Mouse (Mus musculus): Measurements from ENCODE around the gene Cfap43. TPM values are rescaled to one million over a fixed set of nuclear protein-coding genes. Genes with fewer than 3 reads are reported as not detected.

The Cfap43 gene
- polyA plus RNA-seq, 1 experiment from 2014 or later: 3.6 TPM

DNA sequence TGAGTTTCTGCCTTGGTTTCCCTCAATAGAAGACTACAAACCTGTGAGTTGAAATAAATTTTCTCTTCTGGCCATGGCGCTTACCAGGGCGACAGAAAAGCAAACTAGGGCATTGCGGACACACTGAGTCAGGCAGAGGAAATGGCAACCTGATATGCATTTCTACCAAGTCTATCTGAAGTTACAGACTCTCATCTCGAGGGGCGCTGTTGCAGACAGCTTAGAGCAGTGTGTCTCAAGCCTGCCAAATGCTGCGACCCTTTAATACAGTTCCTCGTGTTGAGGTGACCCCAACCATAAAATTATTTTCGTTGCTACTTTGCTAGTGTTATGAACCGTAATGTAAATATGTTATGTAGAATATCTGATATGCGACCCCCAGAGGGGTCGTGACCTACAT lies 138.1 kb downstream of the Cfap43 start:
- 76% methylated on average over 11 of the region's 11 CpGs for WGBS
- Histone ChIP-seq H3K4me3 (replicated peaks) (no peak overlapping the region), H3K9me3 (replicated peaks) (no peaks in the 10 kb centered on the region), H3K27me3 (no peaks in the 10 kb centered on the region), H3K9ac (no peak overlapping the region), H3K36me3 (no peaks in the 10 kb centered on the region), H3K4me1 (no peaks in the 10 kb centered on the region), H3K4me2 (replicated peaks) (no peak overlapping the region), H3K27ac (replicated peaks) (no peak overlapping the region)
- no peak for ATAC-seq (ENCODE audit: insufficient number of reproducible peaks, low FRiP score, low TSS enrichment, low read depth)

DNA sequence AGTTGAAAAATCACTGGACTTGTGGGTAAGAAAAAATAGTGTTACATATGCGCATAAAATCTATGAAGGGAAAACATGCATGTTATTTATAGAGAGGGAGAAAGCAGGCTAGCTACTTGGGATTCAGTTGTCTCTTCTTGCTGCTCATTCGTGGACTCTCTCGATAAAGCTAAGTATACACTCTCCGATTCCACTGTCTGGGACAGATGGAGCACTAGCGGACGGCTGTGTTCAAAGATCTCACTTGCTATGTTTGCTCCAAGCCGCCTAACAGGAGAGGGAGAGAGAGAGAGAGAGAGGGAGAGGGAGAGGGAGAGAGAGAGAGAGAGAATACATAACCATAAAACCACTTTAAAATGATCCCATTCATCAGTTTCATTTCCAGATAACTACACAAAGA lies 138.9 kb downstream of the Cfap43 start:
- WGBS: 78% methylated on average over 7 of the region's 7 CpGs
- ATAC-seq (ENCODE audit: insufficient number of reproducible peaks, low FRiP score, low TSS enrichment, low read depth): no peak
- Histone ChIP-seq H3K36me3 (no peaks in the 10 kb centered on the region), H3K27me3 (no peaks in the 10 kb centered on the region), H3K4me2 (replicated peaks) (no peak overlapping the region), H3K9me3 (replicated peaks) (no peaks in the 10 kb centered on the region), H3K4me1 (no peaks in the 10 kb centered on the region), H3K9ac (no peak overlapping the region), H3K27ac (replicated peaks) (no peak overlapping the region), H3K4me3 (replicated peaks) (no peak overlapping the region)

DNA sequence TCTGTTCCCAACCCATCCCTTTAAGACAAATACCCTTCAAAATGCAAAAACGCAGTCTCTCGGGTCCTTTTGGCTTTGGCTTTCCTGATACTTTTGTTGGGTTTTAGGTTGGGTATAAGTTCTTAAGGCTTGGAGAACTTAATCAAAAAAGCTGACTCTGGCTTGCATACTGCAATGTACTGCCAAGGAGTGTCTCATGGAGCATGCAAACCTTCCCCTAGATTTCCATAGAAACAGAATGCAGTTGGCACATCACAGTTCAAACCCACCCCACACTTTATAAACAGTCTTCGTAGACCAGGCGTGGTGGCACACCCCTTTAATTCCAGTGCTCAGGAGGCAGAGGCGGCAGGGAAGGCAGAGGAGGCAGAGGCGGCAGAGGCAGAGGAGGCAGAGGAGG lies 141.2 kb downstream of the Cfap43 start:
- WGBS: 68% methylated on average over 6 of the region's 6 CpGs
- H3K9ac ChIP-seq: no peak overlapping the region
- no peaks in the 10 kb centered on the region for H3K9me3 ChIP-seq (replicated peaks)
- no peaks in the 10 kb centered on the region for H3K4me1 ChIP-seq
- no peaks in the 10 kb centered on the region for H3K27me3 ChIP-seq
- no peak overlapping the region for H3K4me2 ChIP-seq (replicated peaks)
- H3K27ac ChIP-seq (replicated peaks): no peak overlapping the region
- ATAC-seq (ENCODE audit: insufficient number of reproducible peaks, low FRiP score, low TSS enrichment, low read depth): no peak
- H3K4me3 ChIP-seq (replicated peaks): no peak overlapping the region
- no peaks in the 10 kb centered on the region for H3K36me3 ChIP-seq

DNA sequence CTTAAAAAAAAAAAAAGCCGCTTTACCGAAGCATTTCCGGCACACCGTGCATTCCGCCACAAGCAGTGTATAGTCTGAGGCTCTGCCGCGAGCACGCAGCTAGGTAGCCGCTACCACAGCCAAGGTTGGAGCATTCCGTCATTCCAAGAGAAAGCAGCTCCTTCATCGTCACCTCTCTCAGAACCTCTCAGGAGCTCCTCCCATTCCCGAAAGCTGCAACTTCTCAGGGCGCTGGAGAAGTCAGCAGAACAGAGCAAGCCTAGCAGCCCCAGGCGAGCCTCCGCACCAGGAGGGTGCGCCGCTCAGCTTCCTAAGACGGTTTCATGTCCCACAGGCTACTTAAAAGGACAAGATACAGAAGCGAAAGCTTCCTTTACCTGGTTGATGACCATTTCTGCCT lies 163.5 kb downstream of the Cfap43 start:
- no peaks in the 10 kb centered on the region for H3K36me3 ChIP-seq
- H3K27me3 ChIP-seq: no peaks in the 10 kb centered on the region
- no peak overlapping the region for H3K9ac ChIP-seq
- H3K4me3 ChIP-seq (replicated peaks): no peak overlapping the region
- no peaks in the 10 kb centered on the region for H3K4me1 ChIP-seq
- ATAC-seq (ENCODE audit: insufficient number of reproducible peaks, low FRiP score, low TSS enrichment, low read depth): no peak
- H3K4me2 ChIP-seq (replicated peaks): no peak overlapping the region
- whole genome bisulfite sequencing: 67% methylated on average over 19 of the region's 19 CpGs
- H3K27ac ChIP-seq (replicated peaks): no peak overlapping the region
- no peaks in the 10 kb centered on the region for H3K9me3 ChIP-seq (replicated peaks)

DNA sequence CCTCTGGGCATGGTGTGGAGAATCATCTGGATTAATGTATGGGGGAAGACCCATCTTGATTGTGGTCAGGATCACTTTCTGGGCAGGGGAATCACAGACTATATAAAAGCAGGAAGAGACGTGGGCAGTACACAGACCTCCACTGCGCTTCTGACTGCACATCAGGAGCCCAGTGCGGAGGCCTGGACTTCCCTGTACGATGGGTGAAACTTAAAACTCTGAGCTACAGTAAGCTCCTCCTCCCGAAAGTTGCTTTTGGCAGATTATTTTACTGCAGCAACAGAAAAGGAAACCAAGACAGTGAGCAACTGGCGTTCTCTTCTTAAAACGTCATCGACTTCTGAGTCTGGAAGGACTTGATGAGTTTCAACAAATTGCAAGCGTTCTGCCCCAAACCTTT lies 164.2 kb downstream of the Cfap43 start:
- H3K9me3 ChIP-seq (replicated peaks): no peaks in the 10 kb centered on the region
- no peaks in the 10 kb centered on the region for H3K27me3 ChIP-seq
- H3K36me3 ChIP-seq: no peaks in the 10 kb centered on the region
- no peak overlapping the region for H3K9ac ChIP-seq
- WGBS: 69% methylated on average over 9 of the region's 9 CpGs
- no peak overlapping the region for H3K4me3 ChIP-seq (replicated peaks)
- no peaks in the 10 kb centered on the region for H3K4me1 ChIP-seq
- ATAC-seq (ENCODE audit: insufficient number of reproducible peaks, low FRiP score, low TSS enrichment, low read depth): no peak
- no peak overlapping the region for H3K27ac ChIP-seq (replicated peaks)
- H3K4me2 ChIP-seq (replicated peaks): no peak overlapping the region

DNA sequence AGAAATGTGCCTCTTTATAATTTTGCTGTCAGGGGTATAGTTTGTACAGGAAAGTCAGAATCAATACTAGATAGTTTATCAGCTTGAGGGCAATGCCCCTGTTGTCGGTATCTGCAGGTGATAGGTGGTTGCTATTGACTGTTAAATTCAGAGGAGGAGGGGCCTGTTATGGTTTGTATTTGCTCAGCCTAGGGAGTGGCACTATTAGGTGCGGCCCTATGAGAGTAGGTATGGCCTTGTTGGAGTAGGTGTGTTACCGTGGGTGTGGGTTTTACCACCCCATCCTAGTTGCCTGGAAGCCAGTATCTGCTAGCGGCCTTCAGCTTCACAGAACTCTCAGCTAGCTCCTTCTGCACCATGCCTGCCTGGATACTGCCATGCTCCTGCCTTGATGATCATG lies 165.2 kb downstream of the Cfap43 start:
- H3K9ac ChIP-seq: no peak overlapping the region
- no peaks in the 10 kb centered on the region for H3K9me3 ChIP-seq (replicated peaks)
- no peak overlapping the region for H3K27ac ChIP-seq (replicated peaks)
- no peak overlapping the region for H3K4me2 ChIP-seq (replicated peaks)
- H3K4me1 ChIP-seq: no peaks in the 10 kb centered on the region
- H3K4me3 ChIP-seq (replicated peaks): no peak overlapping the region
- no peak for ATAC-seq (ENCODE audit: insufficient number of reproducible peaks, low FRiP score, low TSS enrichment, low read depth)
- H3K36me3 ChIP-seq: no peaks in the 10 kb centered on the region
- 83% methylated on average over 4 of the region's 4 CpGs for WGBS
- no peaks in the 10 kb centered on the region for H3K27me3 ChIP-seq

DNA sequence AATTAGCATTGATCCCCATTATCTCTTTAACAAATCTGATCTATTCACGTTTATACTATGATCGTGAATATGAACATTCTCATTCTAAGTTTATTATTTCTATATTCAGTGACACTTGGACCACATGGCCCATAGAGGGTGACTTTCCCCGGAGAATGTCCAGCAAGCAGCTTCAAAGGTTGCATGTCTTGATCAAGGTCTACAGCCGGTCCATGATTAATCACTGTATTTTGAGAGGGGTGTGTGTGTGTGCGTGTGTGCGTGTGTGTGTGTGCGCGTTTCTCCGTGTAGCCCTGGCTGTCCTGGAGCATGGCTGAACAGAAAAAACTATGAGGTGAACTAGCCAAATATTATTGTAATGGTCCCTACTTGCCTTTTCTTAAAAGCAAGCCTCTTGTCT lies 166.6 kb downstream of the Cfap43 start:
- Histone ChIP-seq H3K9ac (no peak overlapping the region), H3K27ac (replicated peaks) (no peak overlapping the region), H3K4me3 (replicated peaks) (no peak overlapping the region), H3K27me3 (no peaks in the 10 kb centered on the region), H3K4me1 (no peaks in the 10 kb centered on the region), H3K36me3 (no peaks in the 10 kb centered on the region), H3K9me3 (replicated peaks) (no peaks in the 10 kb centered on the region), H3K4me2 (replicated peaks) (no peak overlapping the region)
- WGBS: 91% methylated on average over 9 of the region's 9 CpGs
- no peak for ATAC-seq (ENCODE audit: insufficient number of reproducible peaks, low FRiP score, low TSS enrichment, low read depth)

DNA sequence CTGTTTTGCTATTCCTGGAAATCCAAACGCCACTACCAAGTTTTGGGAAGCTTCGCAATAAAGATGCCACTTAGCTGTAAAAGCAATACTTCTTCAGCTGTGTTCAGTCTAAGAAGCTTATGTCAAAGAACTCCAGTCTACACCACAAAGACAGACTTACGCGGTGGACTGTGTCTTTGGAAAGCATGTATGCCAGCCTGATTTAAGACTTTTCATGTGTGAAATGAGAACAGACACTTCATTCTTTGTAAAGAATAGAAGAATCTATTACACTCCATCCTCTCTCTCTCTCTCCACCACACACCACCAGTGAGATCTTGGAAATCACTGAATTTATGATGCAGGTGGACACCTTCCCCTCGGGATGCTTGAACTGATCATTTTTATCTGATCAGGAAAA lies 168.7 kb downstream of the Cfap43 start:
- no peaks in the 10 kb centered on the region for H3K4me1 ChIP-seq
- H3K4me2 ChIP-seq (replicated peaks): no peak overlapping the region
- no peak overlapping the region for H3K4me3 ChIP-seq (replicated peaks)
- WGBS: 75% methylated on average over 5 of the region's 5 CpGs
- ATAC-seq (ENCODE audit: insufficient number of reproducible peaks, low FRiP score, low TSS enrichment, low read depth): no peak
- no peak overlapping the region for H3K27ac ChIP-seq (replicated peaks)
- H3K27me3 ChIP-seq: no peaks in the 10 kb centered on the region
- H3K9me3 ChIP-seq (replicated peaks): no peaks in the 10 kb centered on the region
- no peaks in the 10 kb centered on the region for H3K36me3 ChIP-seq
- H3K9ac ChIP-seq: no peak overlapping the region

DNA sequence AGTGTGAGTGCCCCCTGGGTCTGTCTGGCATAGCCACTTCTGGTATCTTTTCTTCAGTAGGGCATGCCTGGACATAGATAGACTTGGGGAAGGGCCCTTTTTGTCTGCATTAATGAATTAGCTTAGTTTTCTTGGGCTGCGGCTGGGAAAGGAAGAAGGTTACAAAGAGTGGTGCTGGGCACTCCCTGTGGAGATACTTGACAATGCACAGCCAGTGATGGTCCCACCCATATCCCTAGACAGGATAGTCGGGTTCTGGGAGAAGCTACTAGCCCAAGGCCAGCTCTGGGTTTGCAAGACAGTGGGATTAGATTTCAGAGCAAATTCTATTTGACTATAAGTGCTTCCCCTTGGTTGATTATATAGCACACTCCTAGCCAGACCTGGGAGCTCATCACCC lies 170.1 kb downstream of the Cfap43 start:
- H3K4me1 ChIP-seq: no peaks in the 10 kb centered on the region
- WGBS: 43% methylated on average over 2 of the region's 2 CpGs
- no peak for ATAC-seq (ENCODE audit: insufficient number of reproducible peaks, low FRiP score, low TSS enrichment, low read depth)

DNA sequence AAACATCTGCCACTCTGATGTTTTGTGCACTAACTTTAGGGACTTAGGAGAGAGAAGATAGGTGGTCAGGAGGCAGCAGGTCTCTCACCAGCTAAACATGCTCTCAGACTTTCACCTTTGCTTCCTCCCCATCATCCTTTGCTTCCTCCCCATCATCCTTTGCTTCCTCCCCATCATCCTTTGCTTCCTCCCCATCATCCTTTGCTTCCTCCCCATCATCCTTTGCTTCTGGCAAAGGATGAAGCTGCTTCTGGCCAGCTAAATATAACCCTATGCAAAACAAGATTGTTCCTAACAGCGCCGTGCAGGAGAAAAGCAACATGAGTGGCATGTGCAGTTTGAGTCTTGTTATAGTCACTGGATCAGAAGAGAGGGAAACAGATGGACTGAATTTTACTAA lies 172.0 kb downstream of the Cfap43 start:
- H3K27ac ChIP-seq (replicated peaks): no peak overlapping the region
- WGBS: 61% methylated on average over 2 of the region's 2 CpGs
- no peaks in the 10 kb centered on the region for H3K9me3 ChIP-seq (replicated peaks)
- no peak for ATAC-seq (ENCODE audit: insufficient number of reproducible peaks, low FRiP score, low TSS enrichment, low read depth)
- H3K27me3 ChIP-seq: no peaks in the 10 kb centered on the region
- no peaks in the 10 kb centered on the region for H3K4me1 ChIP-seq
- H3K9ac ChIP-seq: no peak overlapping the region
- no peak overlapping the region for H3K4me3 ChIP-seq (replicated peaks)
- no peaks in the 10 kb centered on the region for H3K36me3 ChIP-seq
- H3K4me2 ChIP-seq (replicated peaks): no peak overlapping the region

More for the DNA sequence above, 170.1 kb downstream of the Cfap43 start:
- Histone ChIP-seq H3K27me3 (no peaks in the 10 kb centered on the region), H3K4me3 (replicated peaks) (no peak overlapping the region), H3K9ac (no peak overlapping the region), H3K27ac (replicated peaks) (no peak overlapping the region), H3K9me3 (replicated peaks) (no peaks in the 10 kb centered on the region), H3K4me2 (replicated peaks) (no peak overlapping the region), H3K36me3 (no peaks in the 10 kb centered on the region)

DNA sequence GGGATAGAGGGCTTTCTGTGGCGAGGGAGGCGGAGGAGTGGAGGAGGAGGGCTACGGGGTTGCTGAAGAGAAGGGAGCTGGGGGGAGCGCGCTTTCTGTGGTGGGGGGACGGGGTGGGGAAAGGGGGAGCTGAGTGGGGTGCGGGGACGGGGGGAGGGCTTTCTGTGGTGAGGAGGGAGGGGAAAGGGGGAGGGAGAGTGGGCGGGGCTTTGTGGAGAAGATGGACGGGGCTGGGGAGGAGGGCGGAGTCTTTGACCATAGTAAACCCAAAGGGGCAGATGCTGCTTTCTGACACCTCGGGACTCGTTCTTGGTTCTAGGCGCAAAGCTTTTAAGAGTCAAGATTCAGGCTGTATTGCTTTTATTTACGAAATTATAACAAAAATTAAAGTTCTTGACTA lies 187.2 kb downstream of the Cfap43 start:
- H3K4me1 ChIP-seq: peaks cover 25% of the 10 kb centered on the region
- peaks cover 37% of the 10 kb centered on the region for H3K36me3 ChIP-seq
- peak overlapping the region; percentile 99 for H3K27ac ChIP-seq (replicated peaks)
- WGBS: under 1% methylated on average over 14 of the region's 15 CpGs
- H3K4me3 ChIP-seq (replicated peaks): peak overlapping the region; percentile 81
- H3K9me3 ChIP-seq (replicated peaks): no peaks in the 10 kb centered on the region
- H3K9ac ChIP-seq: peak overlapping the region; percentile 79
- no peaks in the 10 kb centered on the region for H3K27me3 ChIP-seq
- peak overlapping the region; percentile 60 for H3K4me2 ChIP-seq (replicated peaks)
- no peak for ATAC-seq (ENCODE audit: insufficient number of reproducible peaks, low FRiP score, low TSS enrichment, low read depth)

DNA sequence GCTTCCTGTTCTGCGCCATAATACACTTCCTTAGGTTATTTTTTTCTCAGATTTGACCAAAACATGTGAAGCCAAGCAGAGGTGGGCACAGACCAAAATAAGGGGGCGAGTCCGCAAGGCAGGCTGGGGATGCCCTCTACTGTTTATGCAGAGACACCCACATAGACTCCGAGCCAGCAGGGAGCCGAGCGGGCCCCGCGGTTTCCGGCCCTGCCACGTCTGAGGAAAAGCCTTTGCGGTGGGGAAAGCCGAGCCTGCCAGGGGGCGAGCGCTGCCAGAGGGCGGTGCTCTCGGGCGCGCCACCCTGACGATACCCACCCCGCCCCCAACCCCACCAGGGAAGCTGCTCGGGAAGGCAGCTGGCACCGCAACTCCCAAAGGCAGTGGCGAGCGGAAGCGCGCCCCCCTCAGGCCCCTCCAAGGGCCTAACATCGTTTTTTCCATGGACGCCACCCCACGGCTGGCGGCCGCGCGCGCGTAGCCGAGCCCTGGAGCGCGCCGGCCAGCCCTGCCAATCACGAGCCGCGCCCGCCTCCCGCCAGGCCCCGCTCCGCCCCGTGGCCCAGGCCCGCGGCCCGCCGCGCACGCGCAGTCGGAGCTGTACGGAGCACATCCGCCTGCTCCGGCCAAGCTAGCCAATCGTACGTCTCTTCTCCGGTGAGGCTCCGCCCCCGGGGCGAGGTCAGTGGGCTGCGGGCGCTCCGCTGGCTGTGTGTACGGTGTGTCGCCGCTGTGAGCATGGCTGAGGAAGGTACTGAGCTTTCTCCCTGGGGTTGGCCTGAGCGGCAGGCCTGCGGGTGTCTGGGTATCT lies 187.8 kb downstream of the Cfap43 start, which contains the start of gene Sfr1:
Gene Sfr1 (plus strand): TSS at position 612 of the 811 bp plus-strand sequence.
- H3K27ac ChIP-seq (replicated peaks): peak within 1 kb of the TSS; percentile 99
- ATAC-seq (ENCODE audit: insufficient number of reproducible peaks, low FRiP score, low TSS enrichment, low read depth): peak; percentile 95
- under 1% methylated on average over 70 of the region's 72 CpGs for WGBS
- H3K9ac ChIP-seq: peak within 1 kb of the TSS; percentile 79
- peak within 1 kb of the TSS; percentile 81 for H3K4me3 ChIP-seq (replicated peaks)
- H3K36me3 ChIP-seq: peaks cover 33% of the 10 kb centered on the region
- no peaks in the 10 kb centered on the region for H3K9me3 ChIP-seq (replicated peaks)
- peaks cover 26% of the 10 kb centered on the region for H3K4me1 ChIP-seq
- no peaks in the 10 kb centered on the region for H3K27me3 ChIP-seq
- peak within 1 kb of the TSS; percentile 60 for H3K4me2 ChIP-seq (replicated peaks)
